Mouse (Mus musculus): ENCODE data around the gene Slc25a10.

- TF ChIP-seq CTCF (IDR thresholded peaks at IDR 0.05; ENCODE audit: borderline replicate concordance, extremely low read depth, insufficient read depth, insufficient read length) (no peak), POLR2A (IDR thresholded peaks at IDR 0.05; ENCODE audit: borderline replicate concordance, extremely low read depth, insufficient read depth, insufficient read length, poor library complexity, severe bottlenecking) (no peak)
Observed at GRCm38 (mm10) chr11:120497436-120497835, 5.8 kb downstream of the Slc25a10 start.
